Mouse (Mus musculus) small intestine, adult 2 months (tissue): ENCODE measurements at regions not wholly inside any gene's neighbourhood (a gene's known extent, or its start where the extent isn't known, plus 50 kb on each side); places are given as distances from the start of the nearest gene placed in this dataset.

Source experiments
- CTCF ChIP-seq: fragments of 200-500 bp; IDR thresholded peaks from 2 replicates; pipeline ENCODE4 v1.5.1; 2012; ENCODE audit warnings: low read depth, mild to moderate bottlenecking, control low read depth, inconsistent platforms, low read length, moderate library complexity, mixed read lengths; ENCODE audit not compliant: insufficient replicate concordance, insufficient read length; ENCODE audit errors: extremely low read depth
- POLR2A ChIP-seq: fragments of 200-500 bp; IDR thresholded peaks from 2 replicates; pipeline ENCODE4 v1.6.1; 2012; ENCODE audit warnings: low read depth, mild to moderate bottlenecking, control low read depth, inconsistent platforms, low read length, moderate library complexity

- no peak for TF ChIP-seq CTCF
- TF ChIP-seq POLR2A, result no peak
Measured at GRCm38 (mm10) chr1:92774743-92775692, 56.4 kb upstream of the Gpc1 start.
